ENCODE assay signal across 8 mouse cellular contexts in genomic region chr7:101905561-101906286, GRCm38 (mm10). TPM values are rescaled to one million over a fixed set of nuclear protein-coding genes. Genes with fewer than 3 reads are reported as not detected.
A peak's percentile ranks its signal among the peaks of the same experiment; 100 is the strongest.
DNase-seq lines count a peak whose midpoint lies in the region; ATAC-seq lines count a peak whose summit lies in the region.

Gene Lamtor1 (plus strand): TSS chr7:101905904.

- no peaks in the 10 kb centered on the region for H3K9me3 ChIP-seq in hindbrain, embryonic 16.5 days (ENCODE audit: control insufficient read depth, low read length)

- H3K4me1 ChIP-seq in hindbrain, embryonic 16.5 days (ENCODE audit: control insufficient read depth, insufficient read depth, low read depth, low read length) = peaks cover 23% of the 10 kb centered on the region

- no peaks in the 10 kb centered on the region for H3K27me3 ChIP-seq in hindbrain, embryonic 16.5 days (replicated peaks; ENCODE audit: control insufficient read depth, insufficient read depth, low read length)

- H3K4me2 ChIP-seq in hindbrain, embryonic 16.5 days (ENCODE audit: low read length) = peak within 1 kb of the TSS; percentile 82

- peak within 1 kb of the TSS; percentile 97 for H3K27ac ChIP-seq in hindbrain, embryonic 16.5 days (ENCODE audit: low read depth, low read length)
- peak within 1 kb of the TSS; percentile 99 for H3K27ac ChIP-seq in macrophage

- peak within 1 kb of the TSS; percentile 93 for H3K4me3 ChIP-seq in hindbrain, embryonic 16.5 days (ENCODE audit: low read length)
- peak within 1 kb of the TSS; percentile 81 for H3K4me3 ChIP-seq in macrophage (ENCODE audit: inconsistent target)

- ATAC-seq in hindbrain, embryonic 16.5 days = peak; percentile 98

- H3K9ac ChIP-seq in hindbrain, embryonic 16.5 days (ENCODE audit: low read depth, low read length) = peak within 1 kb of the TSS; percentile 98

- peak; percentile 98 for DNase-seq in WW6 (ENCODE audit: low read depth, low spot score)
- DNase-seq in cerebellum, postnatal 4 days (ENCODE audit: low spot score in 2 of 2) = peak; percentile 97 to 98
- peak; percentile 100 for DNase-seq in gastrocnemius, adult 18-20 months (ENCODE audit: low spot score)
- peak; percentile 100 for DNase-seq in left cerebral cortex, adult 18-20 months (ENCODE audit: low spot score in 2 of 2)
- peak; percentile 100 for DNase-seq in right cerebral cortex, adult 18-20 months
- peak; percentile 98 for DNase-seq in urinary bladder, postnatal 10 days (ENCODE audit: low spot score)

- H3K36me3 ChIP-seq in hindbrain, embryonic 16.5 days (ENCODE audit: control insufficient read depth, insufficient read depth, low read length) = peaks cover 10% of the 10 kb centered on the region
- peaks cover 9% of the 10 kb centered on the region for H3K36me3 ChIP-seq in macrophage (ENCODE audit: inconsistent target)

- H3K79me2 ChIP-seq in macrophage (ENCODE audit: inconsistent target) = peaks cover 48% of the 10 kb centered on the region

- WGBS in hindbrain, embryonic 16.5 days = under 1% methylated on average over 60 of the region's 61 CpGs
- under 1% methylated on average over 61 of the region's 61 CpGs for WGBS in macrophage (ENCODE audit: missing documents)

RNA-seq across cellular contexts. Expression of gene Lamtor1, which starts in this region (rescaled TPM):
- total RNA-seq in gastrocnemius, adult 18-20 months (2021) = 100 to 1,000 TPM; 104 to 108 TPM
- polyA plus RNA-seq in hindbrain, embryonic 16.5 days (2015; fragmentation: Nextera tagmentation; extraction: Ambion mirVana) = 159 and 164 TPM in 2 replicates
- 10 to 100 TPM; 82.6 to 87.9 TPM for total RNA-seq in left cerebral cortex, adult 18-20 months (2021)
- 100 to 1,000 TPM in 3 of 26 experiments, 10 to 100 TPM in 23; 33.4 to 125 (median 65.7) TPM for total RNA-seq in macrophage (2018; cell fraction: chromatin; rRNA removed)
- total RNA-seq in macrophage (2018; cell fraction: cytosol; rRNA removed) = 100 to 1,000 TPM; 202 to 321 (median 284) TPM
- total RNA-seq in macrophage (2018; cell fraction: nucleus; rRNA removed) = 100 to 1,000 TPM in 10 of 26 experiments, 10 to 100 TPM in 16; 51.7 to 155 (median 92.3) TPM
- polyA plus RNA-seq in macrophage (2018) = 249 to 321 TPM (median 295 TPM) in 3 replicates

Comparison
In these comparisons a context has a peak if more than half of its experiments do, and no peak if none do; other contexts are left out.
1. Peak in every context shown above with its lines: DNase-seq, ATAC-seq, H3K4me3 ChIP-seq and H3K27ac ChIP-seq.